Mouse (Mus musculus) adrenal gland (tissue): ENCODE results near the gene Map3k21.

ENCODE experiments used
- intact Hi-C: fragments of 180-260 bp; cut with DNase I; formaldehyde crosslinking; loops from one replicate; pipeline ENCODE4 v1.15.1; 2025

The Map3k21 gene

DNA sequence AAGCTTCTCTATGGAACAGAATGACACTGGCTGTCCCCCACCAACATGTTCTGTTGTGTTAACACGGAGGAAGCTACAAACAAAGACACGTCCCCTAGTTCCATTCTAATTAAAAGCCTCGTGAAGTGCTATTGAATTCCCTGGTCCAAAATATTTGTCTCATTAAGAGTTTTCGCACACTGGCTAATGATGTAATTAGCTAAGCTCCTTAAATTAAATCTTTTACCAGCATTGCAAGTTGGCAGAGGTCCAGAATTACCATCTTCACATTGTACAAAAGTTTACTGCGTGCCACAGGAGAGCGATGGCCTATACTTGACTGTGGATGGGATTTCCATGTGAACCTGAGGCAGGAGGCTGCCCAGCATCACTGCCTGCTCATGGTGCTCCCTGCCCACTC, 51.5 kb downstream of the Map3k21 start:
- intact Hi-C loops, result no loop called here

DNA sequence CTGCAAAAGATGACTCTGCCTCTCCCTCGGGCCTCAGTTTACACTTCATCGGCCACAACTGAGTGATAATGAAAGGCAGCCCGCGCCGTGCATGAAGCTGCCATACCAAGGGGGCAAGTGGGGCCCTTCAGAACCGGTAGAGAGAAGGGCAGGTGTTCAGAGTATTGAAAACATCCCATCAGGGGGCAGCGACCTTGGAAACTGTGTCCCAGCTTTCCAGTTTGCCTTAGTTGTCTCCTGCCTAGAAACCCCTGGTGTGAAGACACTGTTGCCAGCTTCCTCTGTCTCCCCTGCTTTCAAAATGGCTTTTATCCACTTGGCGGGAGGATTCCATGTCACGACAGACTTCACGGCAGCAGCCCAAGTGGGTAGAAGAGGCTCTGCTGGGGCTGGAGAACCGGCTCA, 53.6 kb downstream of the Map3k21 start:
- intact Hi-C loops, result no loop called here

DNA sequence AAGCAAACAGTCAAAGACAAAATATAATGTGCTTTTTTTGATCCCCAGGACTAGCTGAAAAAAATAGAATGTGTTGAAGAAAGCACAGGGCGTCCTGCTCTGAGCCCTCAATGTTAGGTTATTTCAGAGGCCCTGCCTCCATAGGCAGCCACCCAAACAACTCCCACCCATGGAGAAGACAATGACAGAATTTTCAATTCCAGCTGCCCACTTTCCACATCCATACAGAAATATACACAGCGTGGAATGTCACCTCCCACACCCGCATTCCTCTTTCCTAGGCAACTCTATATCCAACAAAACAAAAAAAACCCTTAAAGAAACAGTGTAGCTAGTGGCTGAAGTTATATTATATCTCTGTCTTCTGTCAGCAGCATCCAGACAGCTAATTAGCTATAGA, 61.1 kb downstream of the Map3k21 start:
- intact Hi-C loops, result no loop called here

DNA sequence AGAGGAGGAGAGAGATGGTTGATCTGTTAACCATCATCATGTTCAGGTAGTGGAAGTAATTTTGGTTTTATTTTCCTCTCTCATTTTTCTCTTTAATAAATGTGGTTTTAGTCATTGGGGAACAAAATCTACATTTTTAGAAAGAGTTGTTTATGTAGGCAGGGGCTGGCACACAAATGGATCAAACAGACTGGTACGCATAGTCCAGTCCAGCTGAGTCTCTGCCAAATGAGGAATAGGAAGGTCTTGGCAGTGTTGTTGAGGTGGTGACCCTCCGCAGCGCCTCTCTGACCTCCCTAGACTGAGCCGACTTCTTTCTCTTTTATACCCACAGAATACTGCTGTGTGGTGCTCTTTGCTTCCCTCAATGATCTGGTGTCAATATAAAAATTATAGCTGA, 65.7 kb downstream of the Map3k21 start:
- intact Hi-C loops, result no loop called here

DNA sequence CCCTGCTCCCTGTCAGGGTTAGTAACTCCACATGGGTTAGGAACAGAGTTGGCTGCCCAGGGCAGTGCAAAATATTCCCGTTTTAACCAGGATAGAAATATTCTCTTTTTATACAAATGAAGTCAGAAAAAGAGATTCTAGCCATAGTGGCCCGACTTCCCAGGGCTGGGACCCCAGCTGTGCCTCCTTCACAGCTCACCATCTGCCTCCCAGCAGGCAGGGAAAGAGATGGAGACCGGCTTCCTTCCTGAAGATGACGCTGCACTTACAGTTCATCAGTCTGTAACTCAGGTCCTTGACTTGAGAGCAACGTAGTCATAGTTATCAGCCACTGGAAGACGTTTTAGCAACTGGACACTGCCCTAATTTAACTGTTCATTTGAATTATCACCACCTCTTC, 70.6 kb downstream of the Map3k21 start:
- intact Hi-C loops, result no loop called here

DNA sequence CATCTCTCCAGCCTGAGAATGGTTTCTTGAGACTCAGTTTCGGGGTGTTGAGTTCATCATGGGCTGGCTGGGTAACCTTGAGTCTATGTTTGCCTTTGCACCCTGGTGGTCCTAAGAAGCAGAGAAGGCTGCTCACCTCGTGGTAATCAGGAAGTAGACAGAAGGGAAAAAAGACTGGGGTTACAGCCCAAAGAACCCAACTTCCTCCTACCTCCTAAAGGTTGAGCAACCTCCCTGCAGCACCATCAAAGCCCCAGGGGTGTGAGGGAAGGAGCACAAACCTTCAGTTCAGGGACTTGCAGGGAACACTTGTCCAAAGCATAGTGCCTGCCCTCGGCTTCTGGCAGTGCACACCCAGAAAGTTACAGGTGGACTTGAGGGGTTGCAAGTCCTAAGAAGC, 73.3 kb downstream of the Map3k21 start:
- intact Hi-C loops, result no loop called here

DNA sequence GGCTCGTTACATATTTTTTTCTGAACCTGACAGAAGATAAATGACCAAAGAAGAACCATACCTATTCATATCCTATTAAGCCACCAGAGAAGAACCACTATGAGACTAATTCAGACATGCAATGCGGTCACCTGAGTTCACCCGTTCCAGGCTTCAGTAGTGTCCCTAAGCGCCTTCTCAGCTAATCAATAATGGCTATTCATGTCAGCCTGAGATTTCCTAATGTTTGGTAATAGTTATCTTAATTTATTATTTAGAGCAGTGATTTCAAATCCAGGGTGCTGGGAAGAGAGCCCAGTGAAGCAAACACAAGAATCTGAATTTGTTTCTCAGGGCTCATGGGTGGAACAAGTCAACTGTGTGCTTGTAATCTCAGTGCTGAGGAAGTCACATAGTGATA, 73.9 kb downstream of the Map3k21 start:
- intact Hi-C loops, result no loop called here

DNA sequence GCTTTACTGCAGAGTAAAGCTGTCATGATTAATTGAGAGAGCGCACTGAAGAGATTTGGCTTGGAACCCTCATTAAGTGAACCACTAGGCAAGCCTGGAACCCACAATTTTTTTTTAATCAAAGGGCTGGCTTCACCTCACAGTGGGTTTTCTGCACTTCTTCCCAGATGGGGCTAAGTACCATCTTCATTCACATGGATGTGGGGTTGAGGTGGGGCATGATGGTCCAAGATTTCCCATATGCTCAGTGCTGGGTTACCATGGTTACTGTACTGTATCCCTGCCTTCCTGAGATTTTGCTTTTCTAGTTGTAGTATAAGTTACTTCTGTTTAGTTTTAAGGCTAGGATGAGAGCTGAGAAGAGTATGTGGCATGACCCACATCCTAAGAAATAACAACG, 75.1 kb downstream of the Map3k21 start:
- intact Hi-C loops, result no loop called here

DNA sequence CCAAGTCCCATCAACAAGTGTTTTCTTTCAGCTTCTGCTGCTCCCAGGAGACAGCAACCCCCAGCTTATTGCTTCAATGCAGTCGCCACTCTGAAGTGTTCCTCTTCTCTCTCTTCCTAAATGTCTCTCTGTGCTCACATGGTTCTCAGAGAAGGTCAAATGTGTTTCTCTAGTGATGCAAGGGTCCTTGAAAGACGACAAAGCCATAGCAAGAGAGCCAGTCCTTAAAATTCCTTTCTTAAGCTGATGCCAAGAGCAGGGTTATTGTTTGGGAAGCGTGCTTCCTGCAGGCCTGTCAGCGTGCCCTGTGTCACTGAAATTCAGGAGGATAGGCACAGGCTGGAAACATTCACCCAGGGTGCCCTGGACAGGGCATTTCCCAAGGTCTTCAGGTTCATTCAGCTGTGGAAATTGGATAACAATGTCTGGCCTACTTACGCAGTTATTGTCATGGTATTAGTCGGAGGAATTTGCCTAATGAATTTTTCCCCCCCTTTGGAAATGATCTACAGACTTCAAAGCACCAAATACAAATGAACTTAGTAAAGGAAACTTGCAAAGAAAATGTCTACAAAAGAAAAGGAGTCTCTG, 76.8 kb downstream of the Map3k21 start:
- intact Hi-C loops, result no loop called here

DNA sequence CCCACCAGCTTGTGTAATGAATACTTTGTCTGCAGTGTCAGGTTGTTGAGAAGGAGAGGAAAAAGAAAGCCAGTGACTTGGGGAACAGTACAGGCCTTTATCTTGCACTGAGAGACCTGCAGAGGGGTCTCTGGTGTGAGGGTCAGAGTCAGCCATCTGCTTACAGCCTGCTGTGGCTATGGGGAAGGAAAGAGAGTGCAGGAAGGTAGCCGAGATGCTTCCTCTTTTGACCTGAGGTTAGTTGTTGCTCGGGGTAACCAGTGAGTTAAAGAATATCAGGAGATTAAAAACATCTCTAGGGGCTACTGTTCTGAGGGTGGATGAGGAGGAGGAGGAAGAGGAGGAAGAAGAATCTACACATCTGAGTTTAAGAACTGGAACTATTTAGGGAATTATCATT, 77.7 kb downstream of the Map3k21 start:
- intact Hi-C loops, result no loop called here

DNA sequence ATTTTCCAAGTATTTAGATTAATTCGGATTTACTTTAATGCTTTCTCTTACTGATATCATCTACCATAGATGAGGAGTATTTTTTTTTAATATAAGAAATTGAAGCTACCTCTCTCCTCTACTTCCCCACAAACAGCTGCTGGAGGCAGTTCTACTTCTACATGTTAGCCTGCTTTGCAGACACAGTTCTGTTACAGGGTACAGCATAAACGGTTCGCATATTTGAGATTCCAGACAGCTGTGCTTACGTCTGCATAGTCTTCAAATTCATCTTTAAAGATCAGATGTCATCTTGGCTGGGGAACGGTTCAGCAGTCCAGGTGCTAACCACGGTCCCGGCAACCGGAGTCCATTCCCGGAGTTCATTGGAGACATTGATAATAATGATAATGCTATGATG, 83.4 kb downstream of the Map3k21 start:
- intact Hi-C loops, result no loop called here

DNA sequence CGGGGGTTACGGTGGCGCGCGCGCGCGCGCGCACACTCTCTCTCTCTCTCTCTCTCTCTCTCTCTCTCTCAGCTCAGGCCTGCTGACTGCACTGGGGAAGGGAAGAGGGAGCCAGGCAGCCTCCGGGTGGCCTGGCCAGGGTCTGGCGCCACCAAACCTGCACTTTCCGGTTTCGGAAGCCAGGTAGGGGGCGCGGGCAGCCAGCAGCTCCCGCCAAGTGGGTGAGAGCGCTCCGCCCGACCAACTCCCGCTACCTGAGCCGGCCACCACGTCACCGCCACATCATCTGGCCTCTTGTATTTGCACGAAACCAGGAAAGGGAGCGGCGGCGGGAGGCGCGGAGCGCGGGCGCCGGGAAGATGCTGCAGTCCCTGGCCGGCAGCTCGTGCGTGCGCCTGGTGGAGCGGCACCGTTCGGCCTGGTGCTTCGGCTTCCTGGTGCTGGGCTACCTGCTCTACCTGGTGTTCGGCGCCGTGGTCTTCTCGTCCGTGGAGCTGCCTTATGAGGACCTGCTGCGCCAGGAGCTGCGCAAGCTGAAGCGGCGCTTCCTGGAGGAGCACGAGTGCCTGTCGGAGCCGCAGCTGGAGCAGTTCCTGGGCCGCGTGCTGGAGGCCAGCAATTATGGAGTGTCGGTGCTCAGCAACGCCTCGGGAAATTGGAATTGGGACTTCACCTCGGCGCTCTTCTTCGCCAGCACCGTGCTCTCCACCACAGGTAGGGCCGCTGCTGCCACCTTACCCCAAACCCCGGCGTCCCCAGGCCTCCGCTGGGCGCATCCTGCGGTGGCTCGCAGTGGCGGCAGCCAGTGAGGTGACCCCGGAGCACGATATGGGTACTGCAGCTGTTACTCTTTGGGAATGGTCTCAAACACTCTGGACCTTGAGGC, 85.1 kb downstream of the Map3k21 start, which contains the start of gene Kcnk1:
TSS of gene Kcnk1 (plus strand) at position 70 of the 886 bp plus-strand sequence.
- intact Hi-C loops, result no loop called here

DNA sequence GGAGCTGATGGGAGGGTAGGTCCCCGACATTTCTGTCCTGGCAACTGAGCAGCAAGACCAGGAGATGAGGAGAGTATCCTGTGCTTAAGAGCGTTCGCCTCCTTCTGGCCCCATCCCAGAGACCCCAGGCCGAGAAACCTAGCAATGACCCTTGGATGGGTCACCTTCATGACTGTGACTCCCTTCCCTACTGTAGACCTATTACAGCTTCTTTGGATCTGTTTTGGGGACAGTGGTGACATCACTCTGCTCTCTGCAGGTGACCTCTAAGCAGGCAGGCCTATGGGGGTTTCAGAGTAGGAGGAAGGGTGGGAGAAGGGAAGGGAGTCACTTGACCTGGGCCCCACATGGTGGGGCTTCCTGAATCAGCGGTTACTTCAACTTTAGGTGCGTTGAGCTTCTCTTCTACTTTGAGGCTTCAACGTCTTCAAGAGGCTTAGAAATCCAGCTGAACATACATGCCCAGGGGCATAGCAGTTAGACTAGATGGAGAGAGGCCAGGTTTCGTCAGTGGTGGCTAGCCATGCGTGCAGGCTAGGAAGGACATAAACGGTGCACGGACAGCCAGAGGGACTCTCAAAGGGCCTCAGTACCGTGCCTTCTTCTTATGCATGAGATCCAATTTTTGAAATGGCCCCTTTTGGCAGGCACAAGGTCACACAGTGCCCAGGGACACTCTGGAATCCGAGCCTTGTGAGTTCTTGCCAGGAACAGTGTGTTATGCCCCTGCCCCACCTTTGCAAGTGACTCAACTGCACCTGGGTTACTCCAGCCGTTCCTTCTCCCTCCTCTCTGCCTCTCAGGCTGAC, 86.0 kb downstream of the Map3k21 start:
- intact Hi-C loops, result no loop called here

DNA sequence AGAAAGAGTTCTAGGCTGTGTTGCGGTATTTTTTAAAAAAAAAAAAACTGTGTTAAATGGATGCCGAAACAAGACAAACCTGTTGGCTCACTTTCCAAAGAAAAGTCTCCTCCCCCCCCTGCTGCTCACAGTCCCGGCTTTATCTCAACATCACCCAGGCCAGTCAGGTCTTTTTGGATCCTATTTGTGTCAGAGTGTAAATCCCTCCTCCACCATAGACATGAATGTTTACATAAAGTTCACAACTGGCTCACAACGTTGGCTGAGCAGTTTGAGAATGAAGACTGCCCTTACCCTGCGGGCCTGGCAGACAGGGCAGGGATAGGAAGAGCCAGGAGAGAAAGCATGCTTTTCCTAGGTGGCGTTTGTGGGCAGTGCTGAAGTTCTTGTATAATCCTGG, 86.7 kb downstream of the Map3k21 start:
- intact Hi-C loops, result no loop called here
